Mouse (Mus musculus): ENCODE measurements around the gene Noxred1.
A peak's percentile ranks its signal among the peaks of the same experiment; 100 is the strongest.
"Not testable (repeated sequence)": the region's sequence is repeated elsewhere in the genome, so short reads cannot be mapped to it uniquely, and the experiment has no call there.

The Noxred1 gene

DNA sequence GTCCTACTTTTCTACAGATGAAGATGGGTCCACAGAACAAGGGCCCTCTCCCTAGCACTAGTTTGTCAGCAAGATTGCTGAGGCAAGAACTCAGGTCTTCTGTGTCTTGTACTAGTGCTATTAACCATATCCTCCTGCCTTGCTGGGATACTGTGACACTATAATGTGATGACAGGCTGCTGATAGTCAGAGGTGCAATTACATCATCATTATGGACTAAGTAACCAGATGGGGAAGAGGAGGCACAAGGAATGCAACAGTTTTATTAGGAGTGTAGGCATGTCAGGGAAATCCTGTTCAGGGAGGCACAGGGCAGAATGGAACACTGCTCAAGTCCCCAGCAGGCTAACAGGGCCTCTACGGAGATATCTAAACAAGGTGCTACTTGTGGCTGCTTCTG lies at the start of gene Noxred1:
Gene Noxred1, minus strand, starts transcription at position 101 of the 400 bp plus-strand sequence.
- no peak for DNase-seq

DNA sequence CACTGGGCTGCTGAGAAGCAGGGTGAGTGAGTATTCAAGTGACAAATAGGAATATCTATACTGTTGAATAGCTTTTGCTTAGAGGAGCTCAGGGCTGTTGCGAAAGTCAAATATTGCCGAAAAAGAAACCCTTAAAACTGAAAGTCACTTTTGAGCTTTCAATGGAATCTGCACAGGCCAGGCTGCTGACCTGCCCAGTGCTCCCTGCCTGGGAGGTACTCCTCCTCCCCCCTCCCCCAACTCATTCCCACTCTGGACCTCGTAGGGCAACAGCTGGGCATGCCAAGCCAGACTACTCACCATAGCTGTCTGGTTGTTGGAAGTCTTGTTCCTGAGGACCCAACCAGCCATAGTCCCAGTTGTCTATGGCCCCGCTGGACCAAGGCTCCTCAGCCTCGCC lies 46.2 kb upstream of the Noxred1 start:
- no peak for DNase-seq

DNA sequence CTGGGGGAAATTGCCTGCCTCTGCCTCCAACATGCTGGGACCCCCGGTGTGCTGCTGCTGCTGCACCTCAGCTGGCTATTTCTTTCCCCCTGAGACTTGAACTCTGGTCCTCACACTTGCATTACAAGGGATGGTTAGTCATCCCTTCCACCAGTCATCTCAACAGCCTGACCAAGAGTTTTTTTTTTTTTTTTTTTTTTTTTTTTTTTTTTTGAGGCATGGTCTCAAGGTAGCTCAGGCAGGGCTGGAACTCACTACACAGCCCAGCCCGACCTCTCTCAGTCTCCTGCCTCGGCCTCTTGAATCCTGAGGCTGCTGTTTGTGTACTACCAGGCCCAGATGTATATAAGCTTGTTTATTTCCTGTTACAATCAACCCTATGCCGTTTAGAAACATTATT lies 45.7 kb upstream of the Noxred1 start:
- no peak for DNase-seq

DNA sequence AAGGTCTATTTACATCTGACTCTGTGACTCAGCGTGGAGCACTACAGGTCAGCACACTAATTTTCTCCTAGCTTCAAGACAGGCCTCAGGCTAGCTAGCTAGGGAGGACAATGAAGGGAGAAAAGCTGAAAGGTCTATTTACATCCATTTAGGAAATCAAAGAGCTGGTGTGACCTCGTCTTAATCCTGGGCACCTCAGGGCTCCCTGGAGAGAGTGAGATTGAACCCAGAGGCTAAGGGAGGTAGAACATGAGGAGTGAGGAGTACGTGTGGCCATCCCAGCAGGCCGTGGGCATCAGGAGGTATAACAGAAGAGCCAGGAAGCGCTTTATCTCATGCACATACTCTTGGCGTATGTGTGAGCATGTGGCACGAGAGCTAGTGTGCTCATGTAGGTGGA lies 45.2 kb upstream of the Noxred1 start:
- DNase-seq = no peak

DNA sequence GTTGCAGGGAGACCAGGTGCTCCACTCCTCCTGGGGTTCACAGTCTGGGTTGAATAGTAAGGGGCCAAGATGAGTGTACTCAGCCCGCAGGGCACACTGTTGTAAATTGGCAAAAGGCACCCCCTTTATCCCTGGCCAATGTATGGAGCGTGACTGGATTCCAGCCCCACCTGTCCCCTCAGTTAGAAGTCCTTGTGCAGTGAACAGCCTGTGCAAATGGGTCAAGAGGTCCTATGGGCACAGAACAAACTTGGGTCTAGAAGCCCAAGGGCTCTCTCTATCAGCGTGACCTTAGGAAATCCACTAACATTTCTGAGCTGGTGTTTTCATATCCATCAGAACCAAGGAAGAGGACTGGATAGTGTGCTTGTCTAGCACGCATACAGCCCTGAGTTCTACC lies 44.2 kb upstream of the Noxred1 start:
- no peak for DNase-seq

DNA sequence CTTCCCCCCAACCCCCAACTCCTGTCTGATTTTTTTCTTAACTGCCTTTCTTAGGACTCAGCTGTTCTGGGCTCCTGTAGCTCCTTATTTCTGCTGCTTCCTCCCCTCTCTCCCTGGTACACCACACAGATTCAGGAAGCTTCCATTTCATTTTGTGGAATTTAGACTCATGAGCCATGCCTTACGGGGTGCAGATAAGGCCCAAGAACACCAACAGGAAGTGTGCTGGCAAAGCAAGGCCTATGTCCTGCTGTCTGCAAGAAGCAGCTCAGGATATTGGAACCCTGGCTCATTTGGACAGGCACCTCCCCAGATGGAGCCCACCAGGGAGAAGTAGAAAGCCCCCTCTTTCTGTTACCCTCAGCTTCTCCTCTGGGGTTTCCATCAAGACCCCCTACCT lies 43.2 kb upstream of the Noxred1 start:
- no peak for DNase-seq

DNA sequence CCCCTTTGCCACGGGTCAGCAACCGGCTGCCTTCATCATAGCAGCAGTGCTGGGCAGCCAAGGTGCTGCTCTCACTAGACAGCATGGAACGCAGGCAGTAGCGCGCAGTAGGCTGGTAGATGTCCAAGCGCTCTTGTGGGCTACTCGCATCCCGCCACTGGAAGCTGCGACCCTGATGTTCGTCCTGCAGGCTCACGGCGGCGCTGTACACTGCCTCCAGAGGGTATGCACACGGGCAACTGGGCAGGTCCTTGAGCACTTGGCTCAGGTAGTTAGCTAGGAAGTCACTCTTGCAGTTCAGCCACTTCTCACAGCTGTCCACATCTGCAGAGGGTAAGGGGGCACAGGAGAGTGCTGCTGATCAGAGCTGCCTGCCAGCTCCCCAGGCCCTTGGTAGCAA lies 41.3 kb upstream of the Noxred1 start:
- DNase-seq = no peak

DNA sequence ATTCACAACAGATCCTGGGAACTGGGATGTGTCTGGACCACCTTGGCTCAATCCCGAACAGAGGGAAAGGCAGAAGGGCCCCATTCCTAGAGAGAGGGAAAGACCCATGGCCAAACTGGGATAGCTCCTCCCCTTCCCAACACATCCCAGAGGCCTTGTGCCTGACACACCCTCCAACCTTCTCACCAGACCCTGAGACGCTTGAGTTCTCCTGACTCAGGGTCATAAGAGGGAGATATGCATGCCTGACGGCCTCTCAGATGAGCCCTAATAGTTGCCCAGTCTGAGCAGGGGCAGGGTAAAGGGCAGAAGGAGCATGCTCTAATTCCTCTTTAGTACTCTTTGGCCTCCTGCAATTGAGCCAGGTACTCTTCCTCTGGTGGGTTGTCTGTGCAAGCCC lies 40.8 kb upstream of the Noxred1 start:
- DNase-seq = no peak

DNA sequence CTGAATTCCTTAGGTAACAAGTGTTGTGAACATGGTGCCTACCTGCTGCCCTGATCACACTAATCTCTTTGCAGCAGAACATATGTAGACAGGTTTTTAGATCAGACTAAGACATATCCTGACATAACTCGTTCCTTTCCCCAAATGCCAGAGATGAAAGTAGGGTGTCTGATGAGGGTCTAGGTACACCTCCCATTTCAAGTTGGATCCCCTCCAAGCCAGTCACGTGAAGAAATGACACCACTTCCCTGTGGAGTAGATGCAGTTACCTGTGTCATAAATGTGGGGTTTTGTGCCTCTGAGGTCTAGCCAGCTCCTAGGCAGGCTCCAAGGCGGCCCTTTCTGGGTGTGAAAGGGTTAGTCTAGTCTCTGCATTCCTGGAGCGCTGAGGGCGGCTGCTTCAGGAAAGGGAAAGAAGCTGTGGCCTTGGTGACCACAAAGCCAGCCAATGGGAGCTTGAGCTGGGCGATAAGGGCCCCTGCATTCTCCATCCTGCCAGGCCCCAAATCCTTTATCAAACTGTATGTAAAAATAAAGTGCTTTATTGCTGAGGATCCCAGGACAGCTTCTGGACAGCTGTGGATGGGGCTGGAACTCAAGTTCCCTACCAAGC lies 39.7 kb upstream of the Noxred1 start:
- DNase-seq = peak; percentile 93

DNA sequence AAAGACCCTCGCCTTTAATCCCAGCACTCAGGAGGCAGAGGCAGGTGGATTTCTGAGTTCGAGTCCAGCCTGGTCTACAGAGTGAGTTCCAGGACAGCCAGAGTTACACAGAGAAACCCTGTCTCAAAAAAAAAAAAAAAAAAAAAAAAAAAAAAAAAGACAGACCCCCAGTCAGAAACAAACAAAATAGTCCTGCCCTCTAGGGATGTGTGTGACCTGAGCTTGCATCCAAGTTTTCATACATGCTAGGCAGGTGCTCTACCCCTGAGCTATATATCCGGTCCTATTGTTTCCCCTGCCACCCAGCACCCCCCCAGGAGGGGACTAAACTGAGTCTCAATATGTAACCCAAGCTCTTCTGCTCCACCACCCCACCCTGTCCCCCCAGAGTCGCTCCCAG lies 38.7 kb upstream of the Noxred1 start:
- DNase-seq = not testable (repeated sequence)

DNA sequence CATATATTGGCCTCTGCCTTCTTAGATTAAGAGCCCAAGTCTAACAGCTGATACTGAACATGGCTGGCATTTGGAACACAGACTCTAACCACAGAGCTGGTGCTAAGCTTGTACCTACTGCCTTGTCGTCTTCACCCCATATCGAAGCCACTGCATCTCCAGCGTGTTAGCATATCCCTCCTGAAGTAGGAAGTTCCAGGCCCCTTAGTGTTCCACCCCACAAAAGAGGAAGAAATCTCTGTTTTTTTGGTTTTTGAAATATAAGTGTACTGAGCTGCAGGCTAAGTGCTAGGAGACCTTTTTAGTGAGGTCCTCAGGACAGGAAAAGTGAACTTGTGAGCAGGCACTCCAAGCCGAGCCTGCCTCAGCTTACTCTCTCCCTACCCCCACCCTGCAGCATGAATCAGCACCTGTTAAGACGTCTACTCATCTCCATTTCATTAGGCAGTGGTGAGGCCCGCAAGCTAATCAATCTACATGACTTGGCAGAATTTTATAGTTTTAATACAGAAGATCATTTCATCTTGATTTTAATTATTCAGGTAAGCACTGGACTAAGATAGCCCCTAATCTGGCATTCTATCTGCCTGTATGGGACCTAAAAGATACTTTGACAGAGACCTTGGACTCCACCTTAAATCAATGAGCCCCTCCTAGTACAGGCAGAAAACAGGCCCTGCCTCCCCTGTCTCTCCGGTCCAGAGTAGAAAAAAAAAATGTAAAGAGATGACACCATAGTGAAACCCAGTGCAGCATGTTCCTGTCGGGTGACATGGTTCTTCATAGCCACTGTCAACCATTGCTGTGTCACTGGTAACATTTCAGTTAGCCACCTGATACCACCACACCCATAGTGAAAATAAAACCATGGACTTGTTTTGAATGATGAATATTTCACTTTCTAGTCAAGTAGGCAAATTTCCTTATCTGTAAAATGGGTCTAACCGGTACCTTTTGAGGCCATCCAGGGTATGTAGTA lies 36.6 kb upstream of the Noxred1 start:
- DNase-seq = no peak

DNA sequence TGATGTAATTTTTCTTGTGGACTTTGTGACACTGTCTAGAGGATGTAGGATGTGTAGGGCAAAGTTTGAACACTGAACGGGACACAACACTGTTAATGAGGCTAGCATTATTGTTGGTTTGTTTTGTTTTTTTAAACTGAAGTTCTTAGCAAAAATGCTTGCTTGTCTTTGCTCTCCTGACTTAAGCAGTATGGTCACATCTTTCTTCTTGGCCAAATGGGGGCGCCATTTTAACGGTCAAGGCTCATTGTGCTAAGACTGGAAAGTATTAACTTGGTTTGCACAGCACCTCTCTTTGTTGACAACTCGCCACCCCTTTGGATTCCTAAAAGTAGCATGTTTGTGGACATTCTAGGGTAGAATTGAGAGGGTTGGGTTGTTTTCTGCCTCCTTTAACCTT lies 29.1 kb upstream of the Noxred1 start:
- DNase-seq = peak; percentile 73

DNA sequence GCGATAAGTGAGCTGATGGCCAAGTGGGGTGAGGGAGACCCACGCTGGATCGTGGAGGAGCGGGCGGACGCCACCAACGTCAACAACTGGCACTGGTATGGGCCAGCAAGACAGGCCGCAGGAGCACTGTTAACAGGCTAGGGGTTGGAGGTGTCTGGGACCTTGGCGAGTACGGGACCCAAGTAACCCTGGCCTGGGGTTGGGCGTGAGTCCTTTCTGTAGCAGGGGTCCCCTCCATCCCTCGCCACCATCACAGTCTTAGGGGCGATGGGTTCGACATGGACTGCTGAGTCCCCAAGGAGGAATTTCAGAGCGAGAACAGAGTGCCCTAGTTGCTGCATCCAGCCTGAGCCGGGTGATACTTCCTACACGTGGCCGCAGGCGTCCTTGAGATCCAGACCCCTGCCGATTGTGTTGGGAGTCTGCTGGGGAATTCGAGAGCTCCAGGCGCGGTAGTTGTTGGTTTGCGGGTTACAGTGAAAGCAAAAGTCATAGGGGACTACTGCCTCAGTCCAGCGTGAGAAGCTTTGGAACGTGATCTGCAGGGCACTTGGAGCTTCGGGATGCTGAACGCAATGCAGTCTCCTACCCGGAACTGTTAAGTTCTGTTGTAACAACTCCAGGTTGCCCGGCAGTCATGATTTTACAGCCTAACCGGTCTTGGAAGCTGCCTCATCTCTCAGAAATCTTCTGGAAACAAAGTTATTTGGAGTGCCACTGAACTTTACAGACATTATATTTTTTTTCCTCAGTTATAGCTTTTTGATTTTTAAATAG lies 28.5 kb upstream of the Noxred1 start:
- DNase-seq = no peak

DNA sequence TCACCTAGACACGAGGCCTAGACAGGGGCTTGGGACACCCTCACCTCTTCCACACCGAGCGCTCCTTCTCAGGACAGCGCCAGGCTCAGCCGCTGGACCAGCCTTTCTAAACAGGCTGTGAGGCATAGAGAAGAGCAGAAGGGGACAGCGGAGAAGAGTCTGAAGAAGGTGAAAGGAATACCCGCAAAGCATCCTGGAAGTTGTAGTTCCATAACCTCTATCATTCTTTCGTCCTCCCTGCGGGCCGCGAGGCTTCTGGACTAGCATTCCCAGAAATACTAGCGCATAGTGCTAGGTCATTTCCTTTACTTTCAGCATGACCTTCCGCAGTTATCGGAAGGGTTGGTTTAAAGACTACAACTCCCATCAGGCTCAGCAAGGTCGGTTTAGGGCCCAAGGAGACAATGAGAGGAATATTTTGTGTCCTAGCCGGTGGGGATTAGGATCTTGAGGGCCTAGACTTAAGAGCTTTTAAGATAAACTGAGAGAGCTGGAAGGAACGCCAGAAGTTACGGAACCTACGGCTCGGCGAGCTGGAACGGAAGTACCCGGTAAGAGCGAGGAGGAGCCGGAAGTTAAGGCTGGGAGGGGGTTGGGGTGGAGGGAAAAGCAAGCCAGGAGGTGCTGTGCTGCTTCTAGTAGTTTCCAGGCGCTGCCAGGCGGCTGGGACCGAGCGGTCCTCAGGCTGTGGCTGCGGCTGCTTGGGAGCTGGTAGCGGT lies 27.7 kb upstream of the Noxred1 start, which contains the start of the genes Vipas39 and Ahsa1:
Gene Vipas39, minus strand, starts transcription at position 149 of the 719 bp plus-strand sequence.
Gene Ahsa1, plus strand, starts transcription at position 372 of the 719 bp plus-strand sequence.
- DNase-seq = peak; percentile 99

DNA sequence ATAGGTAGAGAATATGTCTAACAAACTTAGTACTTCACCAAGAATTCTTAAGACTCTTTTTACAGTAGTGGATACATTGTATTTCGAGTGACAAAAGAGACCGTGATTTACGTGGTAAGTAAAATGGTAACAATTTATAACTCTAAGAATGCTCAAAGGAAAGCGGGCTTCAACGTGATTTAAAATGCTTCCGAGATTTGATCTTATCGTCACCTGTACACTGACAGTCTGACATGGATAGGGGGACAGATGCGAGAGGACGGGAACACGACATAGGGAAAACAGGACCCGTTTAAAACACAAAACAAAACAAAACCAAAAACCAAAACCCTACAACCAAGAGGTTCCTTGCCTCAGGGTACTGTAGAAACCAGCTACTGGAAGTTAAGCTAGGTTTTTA lies 26.9 kb upstream of the Noxred1 start:
- no peak for DNase-seq

DNA sequence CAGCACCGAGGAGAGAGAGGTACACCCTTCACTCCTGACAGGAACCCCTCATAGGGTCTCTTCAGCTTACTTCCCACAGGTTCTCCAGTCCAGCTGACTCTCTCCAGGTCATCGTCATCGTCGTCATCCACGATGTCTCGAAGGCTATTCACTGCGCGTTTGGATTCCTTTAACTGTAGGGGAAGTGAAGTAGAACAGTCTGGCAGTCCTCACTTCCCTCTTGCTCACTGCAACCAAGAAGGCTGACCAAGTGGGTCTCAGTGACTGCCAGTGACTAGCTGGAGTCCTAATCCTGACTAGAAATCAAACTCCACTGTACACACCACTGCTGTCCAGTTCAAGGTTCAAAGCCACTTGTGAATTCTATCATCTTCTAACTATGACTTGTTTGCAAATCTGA lies 22.0 kb upstream of the Noxred1 start:
- DNase-seq = no peak

DNA sequence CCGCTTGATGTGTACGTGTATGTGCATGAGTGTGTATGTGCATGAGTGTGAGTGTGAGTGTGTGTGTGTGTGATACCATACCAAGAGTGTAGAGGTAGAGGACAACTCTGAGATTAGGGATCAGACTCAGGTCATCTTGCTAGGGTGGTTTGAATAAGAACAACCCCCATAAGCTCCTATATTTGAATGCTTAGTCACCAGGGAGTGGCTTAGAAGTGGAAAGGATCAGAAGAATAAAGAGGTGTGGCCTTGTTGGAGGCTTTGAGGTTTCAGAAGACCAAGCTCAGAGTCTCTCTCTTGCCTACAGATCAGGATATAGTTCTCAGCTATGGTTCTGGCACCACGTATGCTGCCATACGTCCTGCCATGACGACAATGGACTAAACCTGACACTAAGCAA lies 18.1 kb upstream of the Noxred1 start:
- no peak for DNase-seq

DNA sequence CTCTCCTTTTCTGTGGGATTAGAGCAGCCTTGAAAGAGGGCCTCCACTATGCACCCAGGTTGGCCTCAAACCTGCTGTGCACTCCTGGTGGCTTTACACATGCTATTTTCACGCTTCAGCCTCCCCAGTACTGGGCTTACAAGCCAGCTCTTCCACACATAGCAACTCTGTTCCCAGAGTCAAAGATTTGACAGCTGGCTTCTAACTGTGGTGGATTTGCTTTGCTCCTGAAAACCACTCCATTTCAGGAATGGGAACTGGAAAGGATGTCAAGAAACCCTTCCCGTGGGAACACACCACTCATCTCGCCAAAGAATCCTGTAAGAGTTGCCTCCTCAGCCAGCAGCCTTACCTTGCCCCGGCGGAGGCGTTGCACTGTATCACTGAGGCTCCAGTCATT lies 15.3 kb upstream of the Noxred1 start:
- no peak for DNase-seq

DNA sequence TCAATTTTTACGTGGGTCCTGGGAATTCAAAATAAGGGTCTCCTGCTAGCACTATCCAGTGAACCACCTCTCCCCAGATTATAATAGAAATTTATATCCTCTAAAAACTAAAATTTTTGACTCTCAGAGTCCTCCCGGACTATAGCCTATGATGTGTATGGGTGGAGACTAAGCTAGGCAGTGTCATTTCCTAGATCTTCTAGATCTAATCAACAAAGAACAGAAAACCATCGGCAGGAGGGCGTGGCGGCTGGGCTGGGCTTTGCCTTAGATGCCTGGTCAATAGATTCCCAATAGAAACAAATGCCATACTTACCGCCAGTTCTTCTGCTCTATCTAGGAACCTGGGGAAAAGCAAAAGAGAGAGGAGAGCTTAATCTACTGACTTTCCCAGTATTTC lies 11.6 kb upstream of the Noxred1 start:
- no peak for DNase-seq

DNA sequence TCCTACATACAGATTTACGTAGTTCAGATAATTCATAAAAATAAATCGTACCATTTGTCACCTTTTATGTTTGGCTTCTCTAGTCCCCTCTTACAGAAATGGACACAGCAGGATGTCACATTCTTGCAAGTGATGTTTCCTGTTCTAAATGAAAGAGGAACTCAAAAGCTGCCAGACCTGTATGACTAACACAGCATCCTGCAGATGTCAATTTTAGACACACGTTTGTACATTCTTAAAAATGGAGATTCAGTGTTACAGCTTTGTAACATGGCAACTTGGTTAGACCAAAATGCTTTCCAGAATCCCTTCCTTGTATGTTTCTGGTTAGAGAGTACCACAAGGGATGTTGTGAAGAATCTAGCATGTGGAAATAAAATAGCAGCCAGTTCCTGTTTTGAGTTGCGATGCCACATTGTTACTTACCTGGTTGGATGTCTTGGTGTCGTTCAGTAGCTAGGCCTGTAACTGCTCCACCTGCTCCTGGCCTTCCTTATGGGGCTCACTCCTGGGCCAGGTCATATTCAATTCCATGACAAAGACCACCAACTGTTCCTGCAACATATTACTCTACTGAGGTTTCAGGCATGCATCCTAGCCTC lies 1.5 kb downstream of the Noxred1 start:
- DNase-seq = no peak

DNA sequence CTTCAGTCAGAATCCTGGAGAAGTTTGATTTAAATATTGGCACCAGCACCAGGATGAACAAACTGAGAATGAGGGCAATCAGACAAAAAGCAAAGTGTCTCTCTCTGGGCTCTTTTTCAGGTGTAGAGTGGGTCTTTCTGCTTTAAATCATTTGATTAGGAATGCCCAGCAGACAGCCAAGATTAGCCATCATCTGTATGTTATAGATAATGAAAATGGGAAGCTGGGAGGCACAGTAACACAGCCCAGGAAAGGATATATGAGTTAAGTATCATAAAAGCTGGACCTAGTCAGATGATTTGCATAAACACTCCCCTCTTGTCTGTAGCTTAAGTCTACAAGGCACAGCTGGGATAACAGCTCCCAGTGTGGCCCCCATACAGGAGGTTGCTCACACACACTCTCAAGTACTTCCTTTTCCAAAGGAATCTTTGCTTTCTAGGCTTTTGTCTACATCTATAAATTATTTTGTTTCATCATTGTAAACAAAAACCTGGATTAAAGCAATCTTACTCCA lies 8.1 kb downstream of the Noxred1 start:
- no peak for DNase-seq

DNA sequence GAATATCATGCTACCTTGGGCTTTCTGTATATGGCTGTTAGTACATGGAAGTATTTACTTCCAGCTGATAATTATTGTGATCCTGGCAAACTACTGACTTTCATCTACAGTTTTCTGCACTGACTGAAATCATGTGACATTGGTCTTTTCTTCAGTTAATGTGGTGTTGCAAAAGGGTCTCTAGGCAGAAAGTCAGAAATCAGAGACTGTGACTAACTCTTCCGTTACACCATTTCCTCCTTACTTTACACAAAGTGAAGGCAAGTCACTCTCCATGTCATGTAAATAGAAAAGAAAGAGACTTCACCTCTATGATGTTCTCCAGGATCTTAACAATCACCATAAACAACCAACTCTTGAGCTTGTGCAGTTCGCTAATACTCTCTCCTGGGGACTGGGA lies 8.9 kb downstream of the Noxred1 start:
- no peak for DNase-seq
